Mouse (Mus musculus) hindbrain, embryonic 16.5 days (tissue): ENCODE data around the gene Phyhd1. TPM values are rescaled to one million over a fixed set of nuclear protein-coding genes. Genes with fewer than 3 reads are reported as not detected.
A peak's percentile ranks its signal among the peaks of the same experiment; 100 is the strongest.

Source experiments
- ATAC-seq: fragments of 200-750 bp; cut with Nextera tagmentation; 2 replicates; pipeline ENCODE4 v1.8.0; 2017; ENCODE audit warnings: moderate TSS enrichment, moderate library complexity
- H3K27ac ChIP-seq: fragments of 300-500 bp; sonication (generic); 2 replicates; pipeline ENCODE4 v1.5.1; 2014; ENCODE audit warnings: low read depth, mild to moderate bottlenecking, control low read depth, low read length, moderate library complexity
- H3K27me3 ChIP-seq: fragments of 300-500 bp; sonication (generic); replicated peaks from 2 replicates; pipeline ENCODE4 v1.6.1; 2014; ENCODE audit warnings: low read length; ENCODE audit not compliant: control insufficient read depth, insufficient read depth
- H3K36me3 ChIP-seq: fragments of 300-500 bp; sonication (generic); 2 replicates; pipeline ENCODE4 v1.6.1; 2014; ENCODE audit warnings: mild to moderate bottlenecking, low read length, moderate library complexity, mixed read lengths; ENCODE audit not compliant: control insufficient read depth, insufficient read depth
- H3K4me1 ChIP-seq: fragments of 300-500 bp; sonication (generic); 2 replicates; pipeline ENCODE4 v1.6.1; 2014; ENCODE audit warnings: low read depth, low read length; ENCODE audit not compliant: control insufficient read depth, insufficient read depth
- H3K4me2 ChIP-seq: fragments of 300-500 bp; sonication (generic); 2 replicates; pipeline ENCODE4 v1.6.1; 2014; ENCODE audit warnings: mild to moderate bottlenecking, low read length, control low read depth, moderate library complexity
- H3K4me3 ChIP-seq: fragments of 300-500 bp; sonication (generic); 2 replicates; pipeline ENCODE4 v1.5.1; 2014; ENCODE audit warnings: mild to moderate bottlenecking, low read length, control low read depth, moderate library complexity
- H3K9ac ChIP-seq: fragments of 300-500 bp; sonication (generic); 2 replicates; pipeline ENCODE4 v1.6.1; 2014; ENCODE audit warnings: low read depth, mild to moderate bottlenecking, control low read depth, low read length, moderate library complexity
- H3K9me3 ChIP-seq: fragments of 300-500 bp; sonication (generic); 2 replicates; pipeline ENCODE4 v1.6.1; 2014; ENCODE audit warnings: mild to moderate bottlenecking, low read length, moderate library complexity; ENCODE audit not compliant: control insufficient read depth
- WGBS: fragments of 180-500 bp; shearing (Covaris S2); extraction: QIAGEN DNeasy Blood & Tissue Kit; methylation state at CpG from one replicate; pipeline ENCODE4 v1.1.7; 2014; 5-methylcytosine and 5-hydroxymethylcytosine counted together
- polyA plus RNA-seq: library from polyadenylated mRNA; unstranded; fragments of >200 nt; fragmentation: Nextera tagmentation; extraction: Ambion mirVana; gene quantifications from 2 replicates; pipeline ENCODE4 v1.2.1, GENCODE M21; 2015

Phyhd1 gene
- polyA plus RNA-seq: 5.9 and 7.0 TPM in 2 replicates

DNA sequence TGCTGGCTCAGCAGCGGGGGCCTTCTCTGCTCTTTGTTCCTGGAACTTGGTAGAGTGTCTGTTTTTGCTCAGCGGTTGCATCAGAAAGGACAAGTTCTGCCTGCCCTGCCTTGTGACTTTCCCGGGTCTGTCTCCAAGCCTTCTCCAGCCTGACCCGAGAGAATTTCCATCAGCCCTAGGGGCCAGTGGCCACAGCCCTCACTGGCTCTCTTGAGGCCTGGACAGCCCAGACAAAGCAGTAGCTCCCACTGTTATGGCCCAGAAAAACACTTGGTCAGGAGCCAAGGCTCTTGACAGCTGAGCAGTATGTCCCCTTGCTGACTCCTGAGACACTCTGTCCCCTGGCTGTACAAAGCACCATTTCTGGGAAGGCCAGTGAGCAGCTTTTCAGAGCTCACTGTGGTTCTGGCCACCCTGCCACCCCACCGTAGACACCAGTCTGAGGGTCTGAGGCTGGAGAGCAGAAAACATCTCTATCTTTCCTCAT is at the start of gene Phyhd1:
TSS of gene Phyhd1 (plus strand) at position 437 of the 487 bp plus-strand sequence.
- Histone ChIP-seq H3K4me2 (no peak within 1 kb of the TSS), H3K4me1 (peaks cover 33% of the 10 kb centered on the region), H3K36me3 (peaks cover 16% of the 10 kb centered on the region), H3K27ac (peak within 1 kb of the TSS; percentile 59), H3K9ac (peak within 1 kb of the TSS; percentile 13; the same call in 1 of the 2 replicates), H3K9me3 (no peaks in the 10 kb centered on the region), H3K4me3 (no peak within 1 kb of the TSS), H3K27me3 (no peaks in the 10 kb centered on the region)
- 34% methylated on average over 5 of the region's 5 CpGs for WGBS
- ATAC-seq: peak; percentile 70

DNA sequence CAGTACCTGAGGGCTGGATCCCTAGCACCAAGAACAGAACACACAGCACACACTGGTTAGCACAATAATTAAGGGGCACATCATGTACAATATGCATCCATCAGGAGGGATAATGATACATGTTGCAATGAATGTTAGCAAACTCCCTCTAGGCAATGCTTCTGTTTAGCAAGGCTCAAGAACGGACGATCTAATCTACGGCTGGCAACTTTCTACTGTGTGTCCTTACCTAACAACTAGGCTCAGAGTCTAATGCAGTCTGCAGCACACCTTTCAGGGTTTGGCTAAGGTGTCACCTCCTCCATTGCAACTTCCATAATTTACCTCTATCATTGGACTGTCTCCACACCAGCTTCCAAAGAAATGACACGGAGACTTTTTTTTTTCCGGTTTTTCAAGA is 49.7 kb upstream of the Phyhd1 start:
- Histone ChIP-seq H3K4me1 (no peaks in the 10 kb centered on the region), H3K36me3 (no peaks in the 10 kb centered on the region), H3K9me3 (no peaks in the 10 kb centered on the region), H3K4me2 (no peak overlapping the region), H3K27me3 (no peaks in the 10 kb centered on the region), H3K9ac (no peak overlapping the region), H3K27ac (no peak overlapping the region), H3K4me3 (no peak overlapping the region)
- 95% methylated on average over 5 of the region's 5 CpGs for WGBS
- ATAC-seq: no peak

DNA sequence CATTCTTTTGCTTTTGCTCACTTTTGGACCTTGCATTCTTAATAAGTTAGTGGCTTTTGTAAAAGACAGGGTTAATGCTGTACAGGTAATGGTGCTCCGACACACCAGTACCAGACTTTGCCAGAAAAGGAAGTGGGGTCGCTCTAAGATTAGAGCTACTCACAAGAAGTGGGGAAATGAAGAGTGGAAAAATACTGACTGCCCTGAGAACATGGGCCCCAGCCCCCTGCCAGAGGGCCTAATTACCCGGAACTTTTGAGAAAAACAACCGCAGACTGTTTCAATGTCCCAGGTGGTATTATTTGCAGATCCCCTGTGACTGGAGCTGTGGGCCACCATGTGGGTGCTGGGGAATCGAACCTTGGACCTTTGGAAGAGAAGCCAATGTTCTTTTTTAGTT is 30.4 kb upstream of the Phyhd1 start:
- Histone ChIP-seq H3K9ac (no peak overlapping the region), H3K4me3 (no peak overlapping the region), H3K9me3 (no peaks in the 10 kb centered on the region), H3K4me2 (no peak overlapping the region), H3K4me1 (peaks cover 23% of the 10 kb centered on the region), H3K36me3 (peaks cover 3% of the 10 kb centered on the region; the same call in 1 of the 2 replicates), H3K27me3 (no peaks in the 10 kb centered on the region), H3K27ac (no peak overlapping the region)
- no peak for ATAC-seq
- 92% methylated on average over 5 of the region's 5 CpGs for WGBS

DNA sequence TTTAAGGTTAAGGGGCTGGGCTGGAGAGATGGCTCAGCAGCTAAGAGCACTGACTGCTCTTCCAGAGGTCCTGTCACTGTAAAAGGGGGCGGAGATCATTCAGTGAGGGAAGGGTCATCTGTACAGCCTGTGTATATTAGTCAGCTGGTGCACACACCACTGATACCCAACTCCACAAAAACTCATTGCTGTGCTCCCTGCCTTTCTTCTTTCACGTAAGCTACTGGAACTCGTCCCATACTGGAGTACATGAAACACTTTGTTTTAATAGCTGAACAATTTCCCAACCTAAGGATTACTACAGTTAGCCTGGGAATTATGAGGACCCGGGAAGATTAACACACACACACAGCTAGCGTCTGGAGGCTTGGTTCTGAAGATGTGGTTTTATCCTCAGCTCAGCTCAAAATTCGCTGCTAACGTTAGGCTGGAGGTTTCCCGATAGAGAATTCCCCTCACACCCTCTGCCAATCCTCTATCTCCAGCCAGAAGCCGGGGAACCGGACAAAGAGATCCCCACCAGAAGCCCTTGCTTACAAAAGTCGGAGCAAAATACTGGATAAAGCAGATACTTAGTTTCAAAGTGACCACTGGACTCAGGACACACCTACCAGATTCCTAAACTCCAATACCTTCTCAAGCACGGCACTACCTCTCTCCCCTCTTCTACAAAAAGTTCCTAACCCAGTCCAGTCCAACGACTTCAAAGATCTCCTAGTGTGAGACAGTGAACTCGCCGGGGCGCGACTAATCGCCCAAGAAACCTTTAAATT is 29.4 kb upstream of the Phyhd1 start:
- peaks cover 23% of the 10 kb centered on the region for H3K4me1 ChIP-seq
- peak overlapping the region; percentile 73 for H3K9ac ChIP-seq
- WGBS: 4% methylated on average over 18 of the region's 18 CpGs
- H3K4me2 ChIP-seq: peak overlapping the region; percentile 79
- no peaks in the 10 kb centered on the region for H3K27me3 ChIP-seq
- peak overlapping the region; percentile 82 for H3K27ac ChIP-seq
- H3K9me3 ChIP-seq: no peaks in the 10 kb centered on the region
- no peak for ATAC-seq
- peak overlapping the region; percentile 89 for H3K4me3 ChIP-seq
- H3K36me3 ChIP-seq: peaks cover 7% of the 10 kb centered on the region

- Histone ChIP-seq H3K4me2 (peak within 1 kb of the TSS; percentile 88), H3K9ac (peak within 1 kb of the TSS; percentile 95), H3K4me1 (peaks cover 23% of the 10 kb centered on the region), H3K4me3 (peak within 1 kb of the TSS; percentile 89), H3K27ac (peak within 1 kb of the TSS; percentile 88), H3K27me3 (no peaks in the 10 kb centered on the region), H3K36me3 (peaks cover 7% of the 10 kb centered on the region), H3K9me3 (no peaks in the 10 kb centered on the region)
- ATAC-seq: peak; percentile 98
- under 1% methylated on average over 53 of the region's 67 CpGs for WGBS
Observed at GRCm38 (mm10) chr2:30237199-30237880, 28.7 kb upstream of the Phyhd1 start, which contains the start of gene Lrrc8a. Gene Lrrc8a, plus strand, starts transcription at chr2:30237715.

GRCm38 (mm10) chr2:30237881-30238280 is 28.1 kb upstream of the Phyhd1 start:
- peak overlapping the region; percentile 88 for H3K27ac ChIP-seq
- peak; percentile 91 for ATAC-seq
- H3K4me3 ChIP-seq: peak overlapping the region; percentile 89
- peaks cover 7% of the 10 kb centered on the region for H3K36me3 ChIP-seq
- H3K4me2 ChIP-seq: peak overlapping the region; percentile 88
- under 1% methylated on average over 16 of the region's 42 CpGs for WGBS
- peak overlapping the region; percentile 95 for H3K9ac ChIP-seq
- H3K27me3 ChIP-seq: no peaks in the 10 kb centered on the region
- H3K9me3 ChIP-seq: no peaks in the 10 kb centered on the region
- peaks cover 29% of the 10 kb centered on the region for H3K4me1 ChIP-seq

DNA sequence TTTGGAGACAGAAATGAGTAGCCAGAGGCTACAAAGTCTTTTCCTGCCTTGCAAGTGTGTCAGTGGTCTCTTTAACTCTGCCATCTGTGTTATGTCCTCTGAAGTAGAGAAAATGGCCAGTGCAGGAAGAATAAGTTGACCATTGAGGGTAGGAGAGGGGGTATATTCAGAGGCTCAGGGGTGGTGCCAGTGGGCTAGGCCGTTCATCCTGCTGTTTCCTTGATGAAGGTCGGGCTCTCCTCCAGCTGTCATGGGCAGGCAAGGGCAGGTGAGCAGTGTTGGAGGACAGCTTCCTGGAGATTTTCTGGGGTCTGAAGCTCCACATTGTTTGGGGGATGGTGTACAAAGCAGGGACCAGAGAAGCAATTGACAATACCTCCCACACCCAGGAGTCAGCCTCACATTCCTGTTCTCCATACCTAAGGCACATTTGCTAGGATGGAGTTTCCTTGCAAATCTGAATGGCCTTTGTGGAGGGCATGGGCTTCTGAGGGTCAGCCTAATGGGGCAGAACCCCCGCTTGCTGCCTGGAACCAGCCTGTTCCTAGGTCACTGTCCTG is 27.0 kb upstream of the Phyhd1 start:
- 79% methylated on average over 3 of the region's 3 CpGs for WGBS
- Histone ChIP-seq H3K27ac (no peak overlapping the region), H3K4me2 (peak overlapping the region; percentile 88), H3K4me3 (peak overlapping the region; percentile 89), H3K4me1 (peaks cover 29% of the 10 kb centered on the region), H3K27me3 (no peaks in the 10 kb centered on the region), H3K9ac (peak overlapping the region; percentile 95), H3K9me3 (no peaks in the 10 kb centered on the region), H3K36me3 (peaks cover 9% of the 10 kb centered on the region)
- ATAC-seq: no peak

DNA sequence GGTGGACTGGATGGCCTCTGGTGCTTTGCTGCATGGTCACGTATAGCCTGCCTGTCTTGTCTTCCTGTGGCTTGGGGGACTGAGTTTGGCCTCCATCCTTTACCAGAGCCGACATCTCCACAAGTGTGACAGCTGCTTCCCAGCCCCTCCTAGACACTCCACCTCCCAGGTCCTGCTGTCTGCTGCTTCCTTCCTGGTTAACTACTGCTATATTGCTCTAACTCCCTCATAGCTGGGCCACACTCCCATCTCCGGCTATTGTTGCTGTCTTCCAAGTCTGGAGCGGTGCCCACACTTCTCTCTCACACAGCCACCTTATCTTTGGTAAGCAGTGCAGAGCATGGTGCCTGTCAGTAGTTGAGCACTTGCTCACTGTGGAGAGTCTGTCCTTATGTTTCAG is 26.2 kb upstream of the Phyhd1 start:
- H3K36me3 ChIP-seq: peaks cover 9% of the 10 kb centered on the region
- H3K27ac ChIP-seq: no peak overlapping the region
- no peak overlapping the region for H3K4me3 ChIP-seq
- peak overlapping the region; percentile 4; the same call in 1 of the 2 replicates for H3K9ac ChIP-seq
- H3K4me1 ChIP-seq: peaks cover 29% of the 10 kb centered on the region
- no peak for ATAC-seq
- H3K9me3 ChIP-seq: no peaks in the 10 kb centered on the region
- H3K27me3 ChIP-seq: no peaks in the 10 kb centered on the region
- WGBS: 80% methylated on average over 4 of the region's 4 CpGs
- no peak overlapping the region for H3K4me2 ChIP-seq

DNA sequence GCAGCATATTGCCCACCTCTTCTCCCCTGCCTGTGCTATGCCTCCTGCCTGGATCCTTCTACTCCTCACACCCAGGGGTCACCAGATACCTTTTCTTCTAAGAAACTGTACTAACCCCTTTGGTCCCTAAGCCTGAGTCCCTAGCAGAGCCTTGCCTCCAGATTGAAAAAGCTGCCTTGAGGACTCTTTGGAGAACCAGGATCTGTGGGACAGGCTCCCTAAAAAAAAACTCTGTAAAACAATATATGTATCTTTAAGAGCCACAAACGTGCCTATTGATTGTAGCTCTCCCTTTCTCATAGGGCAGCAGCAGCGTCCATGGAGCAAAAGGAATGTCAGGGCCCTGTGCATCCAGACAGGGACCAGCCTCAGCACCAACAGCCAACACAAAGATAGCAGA is 25.7 kb upstream of the Phyhd1 start, which contains the start of gene Gm28035:
TSS of gene Gm28035 (plus strand) at position 301 of the 400 bp plus-strand sequence.
- Histone ChIP-seq H3K4me3 (no peak within 1 kb of the TSS), H3K36me3 (peaks cover 9% of the 10 kb centered on the region), H3K9me3 (no peaks in the 10 kb centered on the region), H3K27me3 (no peaks in the 10 kb centered on the region), H3K4me2 (no peak within 1 kb of the TSS; the same call in 1 of the 2 replicates), H3K4me1 (peaks cover 29% of the 10 kb centered on the region), H3K27ac (no peak within 1 kb of the TSS), H3K9ac (peak within 1 kb of the TSS; percentile 4; the same call in 1 of the 2 replicates)
- 85% methylated on average over 2 of the region's 2 CpGs for WGBS
- no peak for ATAC-seq
